Mouse (Mus musculus): ENCODE data around the gene Serpinb11. TPM values are rescaled to one million over a fixed set of nuclear protein-coding genes. Genes with fewer than 3 reads are reported as not detected.

Gene Serpinb11
- 1.4 TPM in 1 of 2 replicates, not detected in the other for polyA plus RNA-seq (2012; rRNA removed; ENCODE audit: low replicate concordance)

GRCm38 (mm10) chr1:107360898-107361297 lies at the start of gene Serpinb11:
Gene Serpinb11 (plus strand): TSS chr1:107361198.

GRCm38 (mm10) chr1:107399355-107399754 lies 38.4 kb downstream of the Serpinb11 start, which contains the start of gene Serpinb7:
Gene Serpinb7 (plus strand): TSS chr1:107399655.

Other genes with a start within 250 kb of the Serpinb11 start
- not detected in 2 replicates for gene Serpinb3b, start 82.8 kb upstream of the Serpinb11 start, polyA plus RNA-seq (2012; rRNA removed; ENCODE audit: low replicate concordance)
- not detected in 2 replicates for gene Serpinb3c, start 82.8 kb upstream of the Serpinb11 start, polyA plus RNA-seq (2012; rRNA removed; ENCODE audit: low replicate concordance)
- 0.08 TPM in 1 of 2 replicates, not detected in the other for gene Serpinb7, start 38.5 kb downstream of the Serpinb11 start, polyA plus RNA-seq (2012; rRNA removed; ENCODE audit: low replicate concordance)
- gene Serpinb2, start 150.2 kb downstream of the Serpinb11 start, polyA plus RNA-seq (2012; rRNA removed; ENCODE audit: low replicate concordance): 0.21 and 1.3 TPM in 2 replicates
- gene Serpinb8, start 228.8 kb downstream of the Serpinb11 start, polyA plus RNA-seq (2012; rRNA removed; ENCODE audit: low replicate concordance): 3.9 and 6.3 TPM in 2 replicates

Measured in subcutaneous adipose tissue, adult 2 months (tissue).